Mouse (Mus musculus) lung, postnatal 0 days (tissue): Measurements from ENCODE around the gene Tmem132d. TPM values are rescaled to one million over a fixed set of nuclear protein-coding genes. Genes with fewer than 3 reads are reported as not detected.

Experiments used
- ATAC-seq: fragments of 200-750 bp; cut with Nextera tagmentation; 2 replicates; pipeline ENCODE4 v1.8.0; 2017; ENCODE audit warnings: moderate library complexity
- DNase-seq: peaks from one replicate; pipeline ENCODE4 v3.0.0-alpha.2; 2016; ENCODE audit warnings: low spot score
- H3K27ac ChIP-seq: fragments of 300-500 bp; sonication (generic); 2 replicates; pipeline ENCODE4 v1.5.1; 2014; ENCODE audit warnings: antibody characterized with exemption, mild to moderate bottlenecking, low read length, mixed read lengths
- H3K27me3 ChIP-seq: fragments of 300-500 bp; sonication (generic); replicated peaks from 2 replicates; pipeline ENCODE4 v1.6.1; 2014; ENCODE audit warnings: low read length, mixed read lengths; ENCODE audit not compliant: insufficient read depth
- H3K36me3 ChIP-seq: fragments of 300-500 bp; sonication (generic); 2 replicates; pipeline ENCODE4 v1.6.1; 2014; ENCODE audit warnings: low read length, mixed read lengths; ENCODE audit not compliant: insufficient read depth
- H3K4me1 ChIP-seq: fragments of 300-500 bp; sonication (generic); 2 replicates; pipeline ENCODE4 v1.6.1; 2014; ENCODE audit warnings: antibody characterized with exemption, low read depth, low read length, mixed read lengths; ENCODE audit not compliant: insufficient read depth
- H3K4me2 ChIP-seq: fragments of 300-500 bp; sonication (generic); replicated peaks from 2 replicates; pipeline ENCODE4 v1.6.1; 2014; ENCODE audit warnings: low read depth, mild to moderate bottlenecking, low read length, moderate library complexity, mixed read lengths
- H3K4me3 ChIP-seq: fragments of 300-500 bp; sonication (generic); 2 replicates; pipeline ENCODE4 v1.5.1; 2014; ENCODE audit warnings: low read depth, low read length
- H3K9ac ChIP-seq: fragments of 300-500 bp; sonication (generic); replicated peaks from 2 replicates; pipeline ENCODE4 v1.6.1; 2014; ENCODE audit warnings: low read depth, mild to moderate bottlenecking
- H3K9me3 ChIP-seq: fragments of 300-500 bp; sonication (generic); 2 replicates; pipeline ENCODE4 v1.6.1; 2016; ENCODE audit warnings: low read length, mixed read lengths
- CTCF ChIP-seq: IDR thresholded peaks from 2 replicates; pipeline ENCODE4 v1.5.1; 2016; ENCODE audit warnings: antibody characterized with exemption, mild to moderate bottlenecking
- EP300 ChIP-seq: IDR thresholded peaks from 2 replicates; pipeline ENCODE4 v1.6.1; 2016; ENCODE audit warnings: antibody characterized with exemption, mild to moderate bottlenecking, control low read depth
- WGBS: fragments of 180-500 bp; shearing (Covaris S2); extraction: QIAGEN DNeasy Blood & Tissue Kit; methylation state at CpG from one replicate; pipeline ENCODE4 v1.1.7; 2014; 5-methylcytosine and 5-hydroxymethylcytosine counted together
- polyA plus RNA-seq: library from polyadenylated mRNA; unstranded; fragments of >200 nt; fragmentation: Nextera tagmentation; extraction: Ambion mirVana; gene quantifications from 2 replicates; pipeline ENCODE4 v1.2.1, GENCODE M21; 2015

Gene Tmem132d
- polyA plus RNA-seq, 1 experiment from 2014 or later: 1.6 TPM

- no peak overlapping the region for H3K4me2 ChIP-seq
- no peak overlapping the region for H3K27ac ChIP-seq
- no peaks in the 10 kb centered on the region for H3K36me3 ChIP-seq
- no peak overlapping the region for H3K4me3 ChIP-seq
- H3K9me3 ChIP-seq: no peaks in the 10 kb centered on the region
- no peak for TF ChIP-seq CTCF
- no peak for TF ChIP-seq EP300
- H3K4me1 ChIP-seq: no peaks in the 10 kb centered on the region
- DNase-seq (no peak), ATAC-seq (no peak)
- no peaks in the 10 kb centered on the region for H3K27me3 ChIP-seq
- WGBS: 91% methylated on average over 2 of the region's 2 CpGs
- no peak overlapping the region for H3K9ac ChIP-seq
Observed at GRCm38 (mm10) chr5:127831791-127832190, 601.1 kb downstream of the Tmem132d start.

- ATAC-seq: no peak
- Histone ChIP-seq H3K27ac (no peak overlapping the region), H3K4me2 (no peak overlapping the region), H3K4me3 (no peak overlapping the region), H3K36me3 (no peaks in the 10 kb centered on the region), H3K9me3 (no peaks in the 10 kb centered on the region), H3K4me1 (no peaks in the 10 kb centered on the region), H3K27me3 (no peaks in the 10 kb centered on the region), H3K9ac (no peak overlapping the region)
- DNase-seq: no peak
- WGBS: 68% methylated on average over 1 of the region's 1 CpGs
- TF ChIP-seq CTCF (no peak), EP300 (no peak)
Observed at GRCm38 (mm10) chr5:127830831-127831230, 602.0 kb downstream of the Tmem132d start.

- 86% methylated on average over 6 of the region's 6 CpGs for WGBS
Observed at GRCm38 (mm10) chr5:127828756-127829155, 604.1 kb downstream of the Tmem132d start.

GRCm38 (mm10) chr5:127821960-127822359 is 610.9 kb downstream of the Tmem132d start:
- Histone ChIP-seq H3K9me3 (no peaks in the 10 kb centered on the region), H3K27ac (no peak overlapping the region), H3K9ac (no peak overlapping the region), H3K4me3 (no peak overlapping the region), H3K36me3 (no peaks in the 10 kb centered on the region), H3K4me2 (no peak overlapping the region), H3K27me3 (no peaks in the 10 kb centered on the region), H3K4me1 (no peaks in the 10 kb centered on the region)
- WGBS: 38% methylated on average over 1 of the region's 1 CpGs
- no peak for ATAC-seq
- TF ChIP-seq CTCF (peak; percentile 53), EP300 (no peak)
- no peak for DNase-seq

More at GRCm38 (mm10) chr5:127828756-127829155, 604.1 kb downstream of the Tmem132d start:
- Histone ChIP-seq H3K4me1 (no peaks in the 10 kb centered on the region), H3K4me3 (no peak overlapping the region), H3K36me3 (no peaks in the 10 kb centered on the region), H3K9ac (no peak overlapping the region), H3K27ac (no peak overlapping the region), H3K4me2 (no peak overlapping the region), H3K9me3 (no peaks in the 10 kb centered on the region), H3K27me3 (no peaks in the 10 kb centered on the region)
- ATAC-seq (no peak), DNase-seq (no peak)
- TF ChIP-seq CTCF (no peak), EP300 (no peak)

- no peaks in the 10 kb centered on the region for H3K27me3 ChIP-seq
- H3K9ac ChIP-seq: no peak overlapping the region
- WGBS: 71% methylated on average over 8 of the region's 8 CpGs
- no peak for TF ChIP-seq EP300
- no peak for TF ChIP-seq CTCF
- ATAC-seq: no peak
- H3K4me3 ChIP-seq: no peak overlapping the region
- H3K9me3 ChIP-seq: no peaks in the 10 kb centered on the region
- no peak overlapping the region for H3K27ac ChIP-seq
- no peak for DNase-seq
- H3K36me3 ChIP-seq: no peaks in the 10 kb centered on the region
- H3K4me2 ChIP-seq: no peak overlapping the region
- no peaks in the 10 kb centered on the region for H3K4me1 ChIP-seq
Observed at GRCm38 (mm10) chr5:127815292-127815691, 617.6 kb downstream of the Tmem132d start.

GRCm38 (mm10) chr5:127807419-127807818 is 625.5 kb downstream of the Tmem132d start:
- ATAC-seq: 0 out of 2 replicates have a peak, but pooled peaks have one; percentile 30
- TF ChIP-seq EP300 (no peak), CTCF (no peak)
- Histone ChIP-seq H3K36me3 (no peaks in the 10 kb centered on the region), H3K9me3 (no peaks in the 10 kb centered on the region), H3K4me2 (no peak overlapping the region), H3K27me3 (no peaks in the 10 kb centered on the region), H3K4me3 (no peak overlapping the region), H3K27ac (no peak overlapping the region), H3K4me1 (no peaks in the 10 kb centered on the region), H3K9ac (no peak overlapping the region)
- peak; percentile 19 for DNase-seq
- WGBS: 38% methylated on average over 3 of the region's 3 CpGs

GRCm38 (mm10) chr5:127806850-127807249 is 626.0 kb downstream of the Tmem132d start:
- Histone ChIP-seq H3K4me3 (no peak overlapping the region), H3K36me3 (no peaks in the 10 kb centered on the region), H3K9ac (no peak overlapping the region), H3K4me1 (no peaks in the 10 kb centered on the region), H3K9me3 (no peaks in the 10 kb centered on the region), H3K27ac (no peak overlapping the region), H3K27me3 (no peaks in the 10 kb centered on the region), H3K4me2 (no peak overlapping the region)
- no peak for ATAC-seq
- no peak for DNase-seq
- 70% methylated on average over 12 of the region's 12 CpGs for WGBS
- TF ChIP-seq EP300 (no peak), CTCF (no peak)
